Mouse (Mus musculus): ENCODE measurements around the gene Mrgpra2a.
"Not testable (repeated sequence)": the region's sequence is repeated elsewhere in the genome, so short reads cannot be mapped to it uniquely, and the experiment has no call there.

Gene Mrgpra2a

GRCm38 (mm10) chr7:47452015-47452414 lies at the start of gene Mrgpra2a:
Gene Mrgpra2a (minus strand): TSS chr7:47452139.
- not testable (repeated sequence) for DNase-seq

GRCm38 (mm10) chr7:47491266-47491665 lies 39.3 kb upstream of the Mrgpra2a start:
- DNase-seq, result not testable (repeated sequence)

- not testable (repeated sequence) for DNase-seq
These were observed 37.5 kb upstream of the Mrgpra2a start for GRCm38 (mm10) chr7:47489438-47489837.

- DNase-seq, result not testable (repeated sequence)
These were observed 31.2 kb upstream of the Mrgpra2a start for GRCm38 (mm10) chr7:47483181-47483580.

GRCm38 (mm10) chr7:47473904-47474303 lies 22.0 kb upstream of the Mrgpra2a start:
- DNase-seq, result not testable (repeated sequence)

GRCm38 (mm10) chr7:47465278-47465981 lies 13.5 kb upstream of the Mrgpra2a start:
- DNase-seq, result not testable (repeated sequence)

- DNase-seq, result not testable (repeated sequence)
These were observed 6.2 kb downstream of the Mrgpra2a start for GRCm38 (mm10) chr7:47445729-47446128.

- DNase-seq, result not testable (repeated sequence)
These were observed 15.5 kb downstream of the Mrgpra2a start for GRCm38 (mm10) chr7:47436463-47436862.

GRCm38 (mm10) chr7:47427815-47428508 lies 24.0 kb downstream of the Mrgpra2a start:
- not testable (repeated sequence) for DNase-seq

- no peak for DNase-seq
These were observed 41.3 kb downstream of the Mrgpra2a start for GRCm38 (mm10) chr7:47410602-47411001.

- DNase-seq, result no peak
These were observed 42.4 kb downstream of the Mrgpra2a start for GRCm38 (mm10) chr7:47409545-47409944.

- DNase-seq, result no peak
These were observed 50.8 kb downstream of the Mrgpra2a start for GRCm38 (mm10) chr7:47401125-47401524.

All from retina, postnatal 1 day (tissue).